Mouse (Mus musculus) E14TG2a.4 (cell line): Measurements from ENCODE around the gene Pkp4.

Experiments used
- CTCF ChIP-seq: conservative IDR thresholded peaks from 2 replicates; pipeline ENCODE4 v1.5.1; 2014; ENCODE audit warnings: low read length
- POU5F1 ChIP-seq: IDR thresholded peaks from 2 replicates; pipeline ENCODE4 v1.6.1; 2014; ENCODE audit warnings: low read length, borderline replicate concordance

DNA sequence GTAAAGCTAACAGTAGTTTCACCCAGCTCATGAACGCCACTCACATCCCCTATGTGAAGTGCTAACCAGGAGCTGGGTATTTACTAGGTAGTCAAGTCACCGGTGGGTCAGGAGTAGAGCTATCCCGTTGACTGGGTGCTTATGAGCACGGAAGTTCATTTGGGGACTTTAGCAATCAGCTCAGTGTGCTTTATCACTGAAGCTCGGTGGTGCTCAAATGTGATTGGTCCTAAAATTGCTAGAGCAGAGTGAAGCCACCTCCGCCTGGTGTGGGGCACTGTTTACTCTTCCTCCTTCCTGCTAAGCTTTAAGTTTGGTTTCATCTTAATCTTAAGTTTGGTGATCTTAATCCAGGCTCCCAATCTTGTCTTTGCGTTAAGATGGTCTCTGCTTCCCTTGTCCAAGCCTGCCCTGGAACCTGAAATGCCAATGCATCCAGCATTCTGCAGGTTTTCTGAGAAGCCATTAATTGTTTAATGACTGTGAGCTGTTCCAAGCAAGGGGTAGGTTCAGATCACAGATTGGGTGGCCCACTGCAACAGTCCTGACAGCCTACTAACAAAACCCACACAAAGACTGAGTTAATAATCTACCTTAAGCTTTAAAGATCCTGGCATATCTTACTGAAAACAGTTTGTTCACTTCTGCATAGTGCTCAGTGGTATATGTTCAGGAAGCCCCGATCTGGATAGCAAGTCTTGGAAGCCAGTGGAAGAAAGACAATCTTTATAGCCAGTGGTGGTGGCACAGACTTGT lies 67.0 kb downstream of the Pkp4 start:
- TF ChIP-seq CTCF (no peak), POU5F1 (no peak)
